Mouse (Mus musculus): ENCODE data around the gene Hjurp.

Hjurp gene

DNA sequence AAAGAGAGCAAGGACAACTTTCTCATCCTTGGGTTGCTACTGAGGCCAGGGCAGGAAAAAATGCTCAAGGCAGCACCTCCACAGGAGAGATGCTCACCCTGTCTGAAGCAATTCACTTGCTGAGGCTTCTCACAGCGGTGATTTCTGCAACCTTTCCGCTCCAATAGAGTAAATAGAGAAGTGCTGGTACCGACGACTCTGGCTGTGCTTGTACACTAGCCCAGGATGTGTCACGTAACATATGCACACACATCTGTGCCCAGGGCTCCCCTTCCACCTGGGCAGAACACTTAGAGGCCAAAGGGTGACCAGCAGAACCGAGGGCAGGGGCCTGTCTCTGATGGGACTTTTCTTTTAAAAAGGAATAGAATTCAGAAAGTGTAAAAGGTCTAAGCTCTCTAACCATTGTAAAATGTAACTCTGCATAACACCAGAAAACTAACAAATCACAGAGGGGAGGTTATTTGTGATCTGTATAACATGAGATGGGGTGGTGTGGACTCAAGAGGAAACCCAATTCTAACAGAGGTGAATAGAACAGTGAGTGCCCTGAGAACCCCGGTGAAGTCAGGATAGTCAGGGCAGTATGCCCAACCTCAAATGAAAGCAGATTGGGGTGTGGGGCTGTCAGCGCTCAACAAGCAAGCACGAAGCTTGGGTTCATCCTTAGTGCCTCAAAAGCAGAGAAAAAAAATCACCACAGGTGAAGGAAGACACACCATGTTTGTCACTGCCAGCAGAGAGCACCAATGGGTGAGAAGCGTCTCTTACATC is 16.6 kb downstream of the Hjurp start:
- no peak for DNase-seq (ENCODE audit: low read depth)

DNA sequence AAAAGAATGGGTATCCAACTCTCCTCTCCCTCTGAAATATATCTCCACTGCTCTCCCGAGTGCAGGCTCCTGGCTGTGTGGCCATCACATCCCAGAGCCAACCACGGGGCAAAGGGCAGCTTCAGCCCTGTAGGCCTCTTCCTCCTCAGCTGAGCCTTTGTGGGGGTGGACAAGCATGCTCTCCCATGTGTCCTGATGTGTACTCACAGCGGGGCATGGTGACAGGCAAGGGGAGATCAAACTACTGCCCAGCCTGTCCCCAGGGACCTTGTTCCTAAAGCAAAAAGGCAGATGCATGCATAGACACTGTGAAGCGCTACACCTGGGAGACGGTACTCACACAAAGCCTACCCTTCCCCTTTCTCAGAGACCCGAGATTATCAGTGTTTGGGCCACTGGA is 17.3 kb downstream of the Hjurp start:
- peak; percentile 60 for DNase-seq (ENCODE audit: low read depth)

DNA sequence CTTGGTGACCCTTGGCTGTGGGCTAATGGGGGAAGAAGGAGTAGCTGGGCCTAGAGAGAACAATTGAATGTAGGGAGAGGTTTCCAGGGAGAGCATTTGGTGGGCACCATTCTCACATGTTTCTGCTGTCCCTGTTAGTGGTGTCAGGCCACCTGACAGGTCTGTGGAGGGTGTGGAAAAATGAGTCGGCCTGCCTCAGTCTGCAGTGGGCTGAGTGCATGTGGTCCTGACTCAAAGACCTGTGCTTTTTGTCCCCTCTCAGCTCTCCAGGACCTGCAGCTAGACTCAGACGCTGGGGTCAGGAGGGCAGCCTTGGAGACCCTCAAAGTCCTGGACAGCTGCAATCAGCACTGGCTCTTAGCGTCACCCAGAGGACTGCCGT is 17.8 kb downstream of the Hjurp start:
- DNase-seq (ENCODE audit: low read depth), result no peak

DNA sequence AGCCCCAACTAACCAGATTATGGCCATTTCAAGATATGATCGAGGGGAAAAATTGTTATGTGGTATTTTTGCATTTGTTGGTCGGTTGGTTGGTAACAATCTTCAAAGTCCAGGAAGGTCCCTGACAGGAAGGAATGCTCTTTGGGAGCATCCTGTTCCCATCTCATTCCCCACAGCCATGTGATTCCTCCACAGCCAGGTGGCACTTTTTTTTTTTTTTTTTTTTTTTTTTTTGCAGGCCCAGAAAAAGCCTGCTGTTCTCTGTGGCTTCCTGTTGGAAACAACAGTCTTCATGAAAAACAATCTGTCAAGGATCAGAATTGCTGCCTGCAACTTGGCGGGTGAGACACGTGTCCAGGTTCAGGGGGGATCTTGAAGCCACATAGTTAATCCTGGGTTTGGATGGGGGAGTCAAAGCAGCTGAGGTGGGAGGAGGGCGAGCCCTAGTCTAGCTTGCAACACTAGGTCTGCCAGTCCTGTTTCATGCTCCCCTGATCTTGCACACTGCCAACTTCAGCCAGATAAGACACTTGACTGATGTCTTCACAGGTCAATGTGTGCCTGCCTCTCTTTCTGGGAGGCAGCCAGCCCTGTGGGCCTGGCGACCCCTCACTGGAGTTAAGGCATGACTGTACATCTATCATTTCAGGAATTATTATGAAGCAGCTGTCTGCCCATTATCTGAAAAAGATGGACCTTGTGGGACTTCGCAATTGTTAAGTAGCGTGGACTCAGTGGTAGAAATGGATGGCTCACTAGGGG is 18.4 kb downstream of the Hjurp start:
- peak; percentile 72 for DNase-seq (ENCODE audit: low read depth)

DNA sequence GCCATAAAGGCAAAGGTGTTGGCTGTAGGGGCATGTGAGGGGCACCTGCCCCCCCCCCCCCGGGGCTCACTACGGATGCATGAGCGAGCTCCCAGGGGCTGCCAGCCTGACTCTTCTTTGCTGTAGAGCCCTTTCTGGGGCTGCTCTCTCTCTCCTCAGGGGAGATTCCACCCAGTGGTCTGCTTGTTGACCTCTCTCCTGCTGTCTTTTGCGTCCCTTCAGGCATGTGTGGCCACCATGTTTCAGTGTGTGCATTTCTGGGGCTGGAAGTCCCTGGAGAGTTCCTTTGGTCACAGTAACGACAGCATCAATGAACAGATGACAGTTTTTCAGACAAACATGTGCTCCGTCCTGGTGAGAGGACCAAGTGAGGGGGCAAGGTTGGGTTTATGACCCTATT is 19.1 kb downstream of the Hjurp start:
- DNase-seq (ENCODE audit: low read depth), result no peak

DNA sequence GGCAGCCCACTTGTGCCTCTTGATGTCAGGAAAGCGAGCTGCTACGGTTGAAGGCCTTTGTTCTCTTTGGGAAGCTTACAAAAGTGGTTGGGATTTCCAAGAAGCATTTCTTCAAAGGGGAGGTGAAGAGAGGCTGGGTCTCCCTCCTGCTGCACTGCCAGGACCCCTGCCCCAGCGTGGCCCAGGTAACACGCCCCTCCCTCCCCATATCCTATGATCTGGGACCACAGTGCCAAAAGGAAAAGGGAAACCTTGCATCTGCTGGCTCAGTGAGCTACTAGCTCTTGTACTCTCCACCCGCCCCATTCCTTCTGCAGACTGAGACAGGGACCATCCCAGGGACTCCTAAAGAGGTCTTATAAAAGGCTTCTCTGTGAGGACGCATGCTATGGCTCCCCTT is 19.8 kb downstream of the Hjurp start:
- no peak for DNase-seq (ENCODE audit: low read depth)

DNA sequence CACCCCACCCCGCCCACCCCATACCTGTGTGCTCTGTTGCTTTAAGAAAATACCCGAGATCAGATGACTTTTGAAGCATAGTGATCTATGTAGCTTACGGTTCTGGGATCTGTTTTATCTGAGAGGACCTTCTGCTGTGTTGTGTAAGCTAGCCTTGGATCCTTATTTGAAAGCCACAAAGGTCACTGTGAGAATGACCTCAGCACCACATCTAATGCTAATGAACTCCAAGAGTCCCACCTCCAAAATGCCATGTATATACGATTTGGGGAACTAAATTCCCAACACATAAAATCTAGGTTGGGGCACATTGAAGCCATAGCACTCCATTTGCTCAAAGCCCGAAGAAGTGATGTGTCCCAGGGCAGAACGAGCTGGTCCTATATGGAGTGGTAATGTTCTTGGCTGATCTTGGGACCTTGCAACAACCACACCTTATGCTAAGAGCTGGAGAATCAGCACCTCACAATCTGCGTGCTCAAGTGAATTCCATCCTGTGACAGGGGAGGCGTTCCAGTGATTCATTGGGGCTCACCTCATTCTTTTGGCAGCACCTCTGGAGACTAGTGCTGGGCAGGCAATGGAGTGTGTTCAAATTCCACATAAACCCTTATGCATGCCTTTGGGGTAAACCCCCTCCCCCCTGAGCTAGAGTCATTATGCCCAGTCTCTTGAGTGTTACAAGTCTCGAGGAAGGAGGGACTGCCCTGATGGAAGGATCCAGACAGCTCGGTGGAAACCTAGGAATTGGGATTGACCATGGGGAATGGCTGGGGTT is 20.4 kb downstream of the Hjurp start:
- DNase-seq (ENCODE audit: low read depth), result peak; percentile 56

DNA sequence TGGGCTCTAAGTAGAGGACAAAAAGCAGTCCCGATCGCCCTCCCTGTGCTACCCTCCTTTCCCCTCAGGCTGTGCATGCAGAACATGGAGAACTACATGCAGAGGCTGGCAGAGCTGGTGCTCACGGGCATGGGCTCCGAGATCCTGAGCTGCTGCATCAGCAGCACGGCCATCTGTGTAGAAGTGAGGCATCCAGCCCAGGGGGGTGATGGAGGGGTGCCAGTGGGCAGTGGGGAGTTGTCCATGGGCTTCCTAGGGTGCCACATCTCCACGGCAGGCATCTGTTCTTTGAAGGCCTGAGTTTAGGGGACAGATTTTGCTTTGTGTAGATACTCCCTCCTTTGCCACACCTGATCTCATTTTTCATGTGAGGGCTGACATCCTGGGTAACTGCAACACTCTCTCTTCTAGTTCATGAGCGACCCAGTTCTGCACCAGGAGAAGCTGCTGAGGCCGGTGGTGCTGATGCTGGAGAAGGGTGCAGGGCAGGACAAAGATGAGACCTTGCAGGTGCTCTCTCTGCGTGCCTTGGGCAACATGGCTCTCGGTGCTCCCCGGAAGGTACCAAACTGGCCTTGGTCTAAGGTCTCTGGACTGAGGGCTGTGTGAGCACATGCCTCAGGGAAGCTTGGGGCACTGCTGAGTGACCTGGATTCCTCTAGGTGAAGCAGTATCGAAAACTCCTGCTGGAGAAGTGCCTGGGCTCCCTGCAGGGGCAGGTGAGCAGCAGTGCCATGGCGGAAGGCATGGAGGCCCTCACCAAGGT is 21.3 kb downstream of the Hjurp start:
- DNase-seq (ENCODE audit: low read depth), result no peak

DNA sequence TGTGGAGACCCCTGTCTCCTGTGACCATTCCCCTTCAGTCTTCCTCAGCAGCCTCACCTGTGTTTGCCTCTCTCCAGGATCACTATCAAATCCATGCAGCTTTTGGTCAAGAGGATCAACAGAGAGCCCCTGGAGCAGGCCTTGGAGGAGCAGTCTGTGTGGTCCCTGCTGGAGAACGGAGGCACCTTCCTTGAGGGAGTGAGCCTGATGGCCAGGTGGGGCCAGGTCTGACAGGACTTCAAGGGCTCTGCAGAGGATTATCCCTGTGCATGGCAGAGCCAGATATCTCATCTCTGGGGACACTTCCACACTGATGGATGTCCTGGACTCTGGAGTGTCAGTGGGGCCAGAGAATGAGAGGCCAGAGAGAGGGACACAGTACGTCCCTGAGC is 22.0 kb downstream of the Hjurp start:
- no peak for DNase-seq (ENCODE audit: low read depth)

DNA sequence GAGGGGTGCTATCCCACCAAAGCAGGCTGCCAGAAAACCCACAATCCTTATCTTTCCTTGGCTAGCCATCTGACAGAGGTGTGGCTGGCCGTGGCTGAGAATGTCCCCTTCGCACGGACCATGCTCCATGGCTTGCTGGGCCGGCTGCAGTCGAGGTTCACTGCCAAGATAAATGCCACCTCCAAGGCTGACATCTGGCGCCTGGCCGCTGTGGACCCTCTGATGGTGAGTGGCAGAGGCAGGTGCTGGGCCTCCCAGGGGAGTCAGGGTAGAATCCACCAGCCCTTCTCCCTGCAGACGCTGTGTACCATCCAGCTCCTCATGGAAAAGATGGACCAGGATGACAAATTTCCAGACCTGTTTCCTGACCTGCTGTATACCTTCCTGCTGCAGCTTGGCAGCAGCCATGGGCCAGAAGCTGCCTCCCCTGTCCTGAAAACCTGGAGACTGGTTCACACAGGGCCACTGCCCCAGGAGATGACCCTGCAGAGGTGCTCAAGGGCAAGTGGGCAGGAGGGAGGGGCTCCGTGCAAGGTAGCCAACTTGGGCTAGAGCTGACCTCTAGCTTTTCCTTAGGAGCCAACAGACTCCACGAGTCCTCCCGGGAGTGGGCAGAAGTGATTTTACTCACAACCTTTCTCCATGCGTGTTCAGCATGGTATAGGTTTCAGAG is 22.5 kb downstream of the Hjurp start:
- DNase-seq (ENCODE audit: low read depth), result no peak

DNA sequence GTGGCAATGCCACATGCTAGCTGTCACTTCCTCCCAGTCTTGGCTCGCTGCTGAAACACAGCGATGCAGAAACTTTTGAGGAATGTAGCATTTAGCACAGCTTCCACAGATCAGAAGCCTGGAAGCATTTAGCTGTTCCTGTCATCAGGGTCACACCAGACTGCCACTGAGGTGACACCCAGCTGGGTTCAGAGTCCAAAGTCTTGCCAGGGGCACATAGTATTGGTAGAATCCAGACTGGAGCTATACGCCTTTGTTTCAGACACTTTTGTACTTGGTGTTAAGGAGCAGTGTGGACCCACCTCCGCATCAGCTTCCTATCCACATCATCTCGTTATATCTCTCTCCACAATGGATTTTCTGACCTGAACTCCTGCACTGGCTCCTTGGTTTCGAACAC is 23.9 kb downstream of the Hjurp start:
- DNase-seq (ENCODE audit: low read depth), result no peak

DNA sequence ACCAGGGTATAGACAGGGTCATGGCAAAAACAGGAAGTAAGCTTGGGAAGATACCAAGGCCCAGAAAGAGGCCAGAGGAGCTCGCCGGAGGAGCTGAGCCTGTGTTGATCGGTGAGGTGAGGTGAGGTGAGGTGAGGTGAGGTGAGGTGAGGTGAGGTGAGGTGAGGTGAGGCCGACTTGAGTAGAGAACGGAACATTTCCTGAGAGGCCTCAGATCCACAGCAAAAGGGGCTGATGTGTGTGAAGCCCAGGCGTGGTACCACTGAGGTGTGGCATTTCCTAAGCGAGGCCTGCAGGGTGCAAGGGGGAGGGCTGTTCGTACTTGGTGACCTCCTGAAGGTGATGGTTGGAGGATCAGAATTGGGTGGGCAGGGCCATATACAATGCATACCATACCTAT is 24.3 kb downstream of the Hjurp start:
- no peak for DNase-seq (ENCODE audit: low read depth)

DNA sequence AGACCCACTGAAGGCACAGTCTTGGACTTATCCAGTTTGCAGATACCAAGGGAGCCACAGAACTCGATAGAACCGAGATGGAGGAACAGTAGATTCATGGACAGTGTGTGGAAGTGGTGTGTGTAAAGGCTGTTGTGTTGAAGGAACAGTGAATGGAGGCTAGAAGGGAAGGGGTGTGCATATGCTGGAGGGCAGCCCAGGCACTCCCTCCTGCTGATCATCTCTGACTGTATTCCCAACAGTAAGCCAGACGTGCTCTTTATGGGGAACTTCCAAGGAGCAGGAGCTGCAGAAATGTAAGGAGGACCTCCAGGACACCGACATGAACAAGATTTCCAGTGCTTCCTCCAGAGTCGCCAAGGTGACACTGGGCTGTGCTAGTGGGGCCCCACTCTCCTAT is 27.4 kb downstream of the Hjurp start:
- no peak for DNase-seq (ENCODE audit: low read depth)

DNA sequence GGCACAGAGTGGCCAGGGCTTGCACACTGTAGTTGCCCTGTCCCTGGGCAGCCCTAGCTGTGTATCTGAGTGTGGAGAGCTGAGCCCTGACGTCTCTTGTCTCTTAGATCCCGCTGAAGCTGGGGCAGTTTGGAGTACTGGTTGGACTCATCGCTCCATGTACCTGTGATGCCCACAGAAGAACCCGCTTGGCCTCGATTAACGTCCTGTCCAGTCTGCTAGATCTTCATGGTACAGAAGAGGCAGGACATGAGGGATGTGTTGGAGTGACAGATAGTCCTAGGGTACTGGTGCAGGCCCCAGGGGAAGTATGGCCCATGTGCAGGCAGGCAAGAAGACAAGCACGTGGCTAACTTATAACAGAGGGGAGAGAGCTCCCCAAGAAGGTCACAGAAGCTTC is 27.8 kb downstream of the Hjurp start:
- DNase-seq (ENCODE audit: low read depth), result no peak

DNA sequence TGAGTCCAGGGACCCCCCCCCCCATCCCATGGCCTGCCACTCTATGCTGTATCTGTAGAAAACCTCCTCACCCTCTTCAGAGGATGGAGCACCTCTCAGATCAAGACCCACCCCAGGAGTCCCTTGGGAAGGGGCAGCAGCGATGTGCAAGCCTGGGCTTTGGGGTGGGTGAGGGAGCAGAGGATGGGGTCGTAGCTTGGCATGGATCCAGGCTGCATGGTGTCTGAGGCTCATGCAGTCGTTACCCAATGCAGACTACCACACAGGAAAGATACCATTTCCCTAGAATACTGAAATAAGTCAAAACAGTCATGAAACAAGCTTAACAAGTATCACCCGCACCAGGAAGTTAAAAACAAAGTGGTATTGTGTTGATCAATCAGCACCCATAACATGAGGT is 28.8 kb downstream of the Hjurp start:
- DNase-seq (ENCODE audit: low read depth), result no peak

DNA sequence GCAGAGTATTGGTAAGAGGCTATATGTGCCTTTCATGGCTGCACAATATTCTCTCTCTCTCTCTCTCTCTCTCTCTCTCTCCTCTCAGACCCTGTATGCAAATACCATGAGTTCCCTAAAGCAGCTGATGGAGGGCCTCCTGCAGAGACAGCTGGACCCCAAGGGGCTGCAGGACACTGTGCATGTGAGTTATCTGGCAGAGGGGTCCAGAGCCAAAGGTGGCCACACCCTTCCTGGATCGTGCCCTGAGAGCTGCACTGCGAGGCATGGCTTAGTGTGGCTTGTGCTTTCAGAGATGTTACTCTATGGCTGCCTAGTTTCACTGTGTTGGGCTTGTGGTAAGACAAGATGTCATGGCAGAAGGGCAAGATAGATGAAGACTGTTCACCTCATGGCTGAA is 29.8 kb downstream of the Hjurp start:
- DNase-seq (ENCODE audit: low read depth), result no peak

DNA sequence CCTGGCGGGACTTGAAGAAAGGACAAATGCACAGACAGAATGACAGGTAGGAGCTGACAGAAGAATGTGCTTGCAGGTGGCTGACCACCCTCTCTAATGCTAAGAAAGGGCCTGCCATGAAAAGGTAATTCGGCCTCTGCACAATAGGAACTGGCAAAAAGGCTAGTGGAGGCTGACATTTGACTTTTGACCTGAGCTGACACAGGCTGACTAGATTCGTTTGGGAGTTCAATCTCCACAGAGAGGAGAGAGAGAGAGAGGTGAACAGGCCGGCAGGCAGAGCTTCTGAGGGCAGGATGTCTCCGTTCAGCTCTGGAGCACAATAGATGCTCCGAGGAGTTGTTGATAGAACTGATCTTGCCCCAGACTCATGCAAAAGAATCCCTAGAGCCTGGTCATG is 31.0 kb downstream of the Hjurp start:
- DNase-seq (ENCODE audit: low read depth), result no peak

DNA sequence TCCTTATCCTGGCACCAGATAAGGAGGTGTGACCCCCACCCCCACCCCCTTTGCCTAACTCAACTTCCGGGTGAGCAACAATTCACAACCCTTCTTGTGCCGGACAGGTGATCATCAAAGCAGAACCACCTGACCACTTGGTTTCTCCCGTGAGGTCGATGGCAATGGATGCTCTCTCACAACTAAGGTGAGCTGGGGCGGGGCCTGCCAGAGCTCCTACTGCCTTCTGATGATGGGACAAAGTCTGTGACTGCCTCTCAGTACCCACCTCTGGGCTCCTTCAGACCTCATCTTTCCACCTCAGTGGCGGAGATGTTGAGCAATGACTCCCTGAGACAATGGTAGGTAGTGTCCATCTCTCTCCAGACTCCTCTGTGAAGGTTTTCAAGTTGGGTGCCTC is 31.6 kb downstream of the Hjurp start:
- DNase-seq (ENCODE audit: low read depth), result no peak

DNA sequence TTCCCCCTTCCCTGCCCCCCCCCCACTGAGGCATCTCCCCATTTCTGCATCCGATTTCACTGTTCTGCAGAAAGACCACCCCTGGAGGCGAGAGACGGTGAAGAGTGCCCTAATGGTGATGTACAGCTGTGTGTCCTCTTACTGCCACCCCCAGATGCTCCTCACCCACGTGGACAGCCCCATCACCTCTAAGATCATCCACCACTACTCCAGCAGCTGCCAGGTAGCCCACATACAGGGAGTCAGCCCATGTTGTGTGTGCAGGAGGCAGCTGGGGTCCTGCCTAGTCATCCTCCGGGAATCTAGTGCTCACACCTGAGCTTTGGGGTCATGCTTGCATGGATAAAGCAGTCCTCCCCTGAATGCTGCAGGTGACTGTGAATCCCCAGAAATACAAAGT is 33.6 kb downstream of the Hjurp start:
- DNase-seq (ENCODE audit: low read depth), result no peak

DNA sequence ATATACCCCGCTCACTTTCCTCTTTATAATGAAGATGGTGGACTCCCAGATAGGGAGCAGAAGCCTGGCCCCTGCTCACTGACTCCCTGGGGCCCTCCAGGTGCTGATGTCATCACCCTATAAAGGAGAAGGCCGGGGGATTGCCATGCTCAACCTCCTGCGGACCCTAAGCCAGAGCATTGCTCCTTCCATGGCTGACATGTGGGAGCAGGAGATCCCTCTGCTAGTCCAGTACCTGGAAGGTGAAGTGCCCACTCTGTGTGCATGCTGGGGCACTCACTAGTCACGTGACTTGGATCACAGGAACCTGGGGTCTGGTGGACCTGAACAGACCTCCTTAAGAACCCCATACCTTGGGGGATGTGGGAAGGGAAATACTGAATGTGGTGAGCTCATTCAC is 36.9 kb downstream of the Hjurp start:
- DNase-seq (ENCODE audit: low read depth), result no peak

DNA sequence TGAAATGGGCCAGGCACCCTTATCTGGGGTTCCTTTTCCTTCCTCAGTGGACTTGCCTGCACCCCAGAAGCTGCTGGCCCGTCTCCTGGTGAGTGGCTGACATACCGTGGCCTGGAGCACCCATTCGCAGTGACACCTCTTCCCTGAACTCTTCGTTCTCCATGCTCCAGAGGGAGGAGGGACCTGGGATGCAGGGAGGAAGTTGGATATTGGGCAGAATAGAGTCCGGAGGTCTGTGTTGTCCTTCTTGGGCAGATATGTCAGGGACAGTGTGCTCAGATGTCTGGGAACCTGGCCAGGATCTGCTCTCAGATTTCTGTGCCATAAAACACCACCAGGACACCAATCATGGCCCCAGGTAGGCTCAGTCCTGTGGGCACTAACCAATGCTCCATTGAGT is 37.4 kb downstream of the Hjurp start:
- no peak for DNase-seq (ENCODE audit: low read depth)

DNA sequence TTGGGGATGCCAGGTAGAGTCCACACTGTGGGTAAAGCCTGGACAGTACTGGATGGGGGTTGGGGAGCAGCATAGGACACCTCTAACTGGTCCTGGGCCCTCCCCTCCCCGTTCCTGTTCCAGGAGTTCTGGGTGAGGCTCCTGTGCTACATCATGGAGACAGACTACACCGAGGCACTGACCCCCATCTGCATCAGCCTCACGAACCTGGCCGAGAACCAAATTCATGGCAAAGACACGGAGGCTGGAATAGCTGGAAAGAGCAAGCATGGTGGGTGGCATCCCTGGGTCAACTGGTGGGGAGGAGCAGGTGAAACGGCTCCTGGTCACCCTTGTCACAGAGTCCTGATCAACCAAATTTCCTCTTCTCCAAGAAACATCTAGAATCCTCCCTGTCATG is 38.7 kb downstream of the Hjurp start:
- no peak for DNase-seq (ENCODE audit: low read depth)

All from NIH3T3 (cell line).